In the genomic region with DNA sequence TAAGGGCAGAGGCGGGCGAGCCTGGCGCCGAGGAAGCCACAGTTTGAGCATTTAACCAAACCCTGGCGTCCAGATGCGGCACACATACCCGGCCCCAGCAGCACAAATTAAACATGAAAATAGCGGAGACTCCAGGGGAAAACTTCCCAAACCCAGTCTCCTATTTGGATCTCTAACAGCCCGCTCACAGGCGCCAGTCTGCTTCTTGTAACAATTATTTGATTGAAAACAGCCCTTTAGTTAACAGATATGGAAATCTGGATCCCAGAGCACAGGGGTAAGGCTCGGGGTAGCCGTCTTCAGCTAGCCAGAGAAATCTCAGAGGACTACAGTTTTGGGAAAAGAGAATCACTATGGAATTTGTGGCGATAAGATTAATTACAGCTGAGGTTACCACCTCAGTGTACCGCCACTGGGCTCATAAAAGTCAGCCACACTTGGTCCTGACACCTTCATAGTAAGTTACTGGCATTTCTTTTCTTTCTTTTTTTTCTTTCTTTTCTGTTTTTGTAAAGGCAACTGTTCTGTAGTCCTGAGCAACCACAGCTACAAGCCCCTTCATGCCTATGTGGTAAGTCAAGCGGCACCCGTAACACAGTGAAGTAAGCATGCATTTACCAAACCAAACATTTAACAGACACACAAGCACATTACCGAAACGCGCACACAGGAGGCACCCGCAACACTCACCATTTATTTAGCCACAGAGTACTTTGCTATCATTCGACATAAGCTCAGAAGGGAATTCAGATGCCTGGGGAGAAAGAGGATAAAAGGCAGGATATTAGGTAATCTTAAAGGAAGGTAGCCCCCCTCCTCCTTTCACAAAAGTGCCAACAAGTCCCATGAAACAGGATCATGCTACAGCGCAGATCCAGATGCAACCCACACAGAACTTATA, we compare ENCODE assay signal across 8 mouse cellular contexts. TPM values are rescaled to one million over a fixed set of nuclear protein-coding genes. Genes with fewer than 3 reads are reported as not detected.
DNase-seq lines count a peak whose midpoint lies in the region; ATAC-seq and TF ChIP-seq lines count a peak whose summit lies in the region.

No protein-coding gene starts in this region.

- TF ChIP-seq CTCF in MEL (IDR thresholded peaks at IDR 0.05 in 2 of 3, conservative IDR thresholded peaks at IDR 0.05 in 1 of 3; ENCODE audit: control insufficient read depth in 1 of 3, insufficient read depth in 1 of 3, low read depth in 2 of 3, low read length in 3 of 3, poor library complexity in 1 of 3, severe bottlenecking in 1 of 3), result no peak

- under 1% methylated on average over 22 of the region's 22 CpGs for whole genome bisulfite sequencing in embryonic facial prominence, embryonic 15.5 days
- WGBS in hindbrain, embryonic 11.5 days, result under 1% methylated on average over 22 of the region's 22 CpGs
- under 1% methylated on average over 22 of the region's 22 CpGs for WGBS in limb, embryonic 14.5 days

- TF ChIP-seq RAD21 in MEL (IDR thresholded peaks at IDR 0.05; ENCODE audit: low read depth, low read length), result no peak

- H3K9me3 ChIP-seq in MEL (replicated peaks; ENCODE audit: insufficient read depth, low read length), result no peaks in the 10 kb centered on the region
- H3K9me3 ChIP-seq in embryonic facial prominence, embryonic 15.5 days (replicated peaks), result no peaks in the 10 kb centered on the region
- no peaks in the 10 kb centered on the region for H3K9me3 ChIP-seq in hindbrain, embryonic 11.5 days (ENCODE audit: control insufficient read depth, low read length)
- no peaks in the 10 kb centered on the region for H3K9me3 ChIP-seq in limb, embryonic 14.5 days (ENCODE audit: control insufficient read depth, low read length)

- peaks cover 0 to 2% of the 10 kb centered on the region in 2 experiments; a peak in 2 of 4 replicates for H3K4me1 ChIP-seq in MEL (ENCODE audit: control insufficient read depth in 1 of 2, insufficient read depth in 2 of 2, low read length in 2 of 2)
- peaks cover 39% of the 10 kb centered on the region for H3K4me1 ChIP-seq in embryonic facial prominence, embryonic 15.5 days
- 0 out of 2 replicates have a peak, but pooled peaks cover 14% of the 10 kb centered on the region for H3K4me1 ChIP-seq in hindbrain, embryonic 11.5 days (replicated peaks; ENCODE audit: control insufficient read depth, insufficient read depth, low read length)
- peaks cover 28% of the 10 kb centered on the region for H3K4me1 ChIP-seq in limb, embryonic 14.5 days (ENCODE audit: control insufficient read depth, insufficient read depth, low read length)

- H3K4me3 ChIP-seq in MEL (ENCODE audit: control insufficient read depth in 1 of 2, insufficient read depth in 1 of 2, low read depth in 2 of 2, low read length in 2 of 2), result peak overlapping the region; percentile 76 to 83
- peak overlapping the region; percentile 80 for H3K4me3 ChIP-seq in embryonic facial prominence, embryonic 15.5 days (replicated peaks)
- peak overlapping the region; percentile 67 for H3K4me3 ChIP-seq in hindbrain, embryonic 11.5 days (ENCODE audit: low read depth, low read length)
- H3K4me3 ChIP-seq in limb, embryonic 14.5 days (replicated peaks; ENCODE audit: low read length), result peak overlapping the region; percentile 84

- ATAC-seq in embryonic facial prominence, embryonic 15.5 days (ENCODE audit: insufficient number of reproducible peaks, low FRiP score, low TSS enrichment, low read depth), result no peak
- no peak for ATAC-seq in hindbrain, embryonic 11.5 days (ENCODE audit: low FRiP score)
- no peak for ATAC-seq in limb, embryonic 14.5 days (ENCODE audit: low FRiP score, low read depth)
- no peak for ATAC-seq in frontal cortex, adult (ENCODE audit: low TSS enrichment)

- H3K36me3 ChIP-seq in MEL (ENCODE audit: control insufficient read depth in 1 of 2, insufficient read depth in 2 of 2, low read length in 2 of 2), result peaks cover 0 to 3% of the 10 kb centered on the region in 2 experiments; a peak in 1 of 4 replicates
- H3K36me3 ChIP-seq in embryonic facial prominence, embryonic 15.5 days, result no peaks in the 10 kb centered on the region
- H3K36me3 ChIP-seq in hindbrain, embryonic 11.5 days (ENCODE audit: control insufficient read depth, insufficient read depth, low read length), result no peaks in the 10 kb centered on the region
- H3K36me3 ChIP-seq in limb, embryonic 14.5 days (ENCODE audit: control insufficient read depth, insufficient read depth, low read length), result no peaks in the 10 kb centered on the region

- no peaks in the 10 kb centered on the region for H3K27me3 ChIP-seq in MEL (ENCODE audit: control insufficient read depth in 1 of 2, insufficient read depth in 2 of 2, low read length in 2 of 2)
- no peaks in the 10 kb centered on the region for H3K27me3 ChIP-seq in embryonic facial prominence, embryonic 15.5 days
- no peaks in the 10 kb centered on the region for H3K27me3 ChIP-seq in hindbrain, embryonic 11.5 days (ENCODE audit: control insufficient read depth, insufficient read depth, low read length)
- no peaks in the 10 kb centered on the region for H3K27me3 ChIP-seq in limb, embryonic 14.5 days (ENCODE audit: control insufficient read depth, insufficient read depth, low read length)

- peak overlapping the region; percentile 55 for H3K9ac ChIP-seq in MEL (ENCODE audit: control insufficient read depth, low read depth, low read length, poor library complexity, severe bottlenecking)
- H3K9ac ChIP-seq in embryonic facial prominence, embryonic 15.5 days, result peak overlapping the region; percentile 81
- peak overlapping the region; percentile 71 for H3K9ac ChIP-seq in hindbrain, embryonic 11.5 days (ENCODE audit: low read depth, low read length)
- peak overlapping the region; percentile 78 for H3K9ac ChIP-seq in limb, embryonic 14.5 days (ENCODE audit: low read depth, low read length, severe bottlenecking)

- no peak for TF ChIP-seq POLR2A in MEL (IDR thresholded peaks at IDR 0.05; ENCODE audit: control insufficient read depth in 1 of 2, insufficient read depth in 1 of 2, low read depth in 1 of 2, low read length in 2 of 2, poor library complexity in 1 of 2)
- TF ChIP-seq POLR2A in limb, embryonic 14.5 days (IDR thresholded peaks at IDR 0.05; ENCODE audit: borderline replicate concordance, extremely low read depth, insufficient read depth, insufficient read length), result no peak

- no peak overlapping the region for H3K27ac ChIP-seq in MEL (ENCODE audit: control insufficient read depth, low read depth, low read length)
- peak overlapping the region; percentile 82 for H3K27ac ChIP-seq in embryonic facial prominence, embryonic 15.5 days (replicated peaks)
- H3K27ac ChIP-seq in hindbrain, embryonic 11.5 days (ENCODE audit: low read depth, low read length), result peak overlapping the region; percentile 82
- H3K27ac ChIP-seq in limb, embryonic 14.5 days (replicated peaks; ENCODE audit: low read depth, low read length), result peak overlapping the region; percentile 76

- peaks cover 14% of the 10 kb centered on the region for H3K79me2 ChIP-seq in MEL (ENCODE audit: control insufficient read depth, insufficient read depth, low read length, poor library complexity)

- TF ChIP-seq EP300 in MEL (IDR thresholded peaks at IDR 0.05; ENCODE audit: low read depth in 1 of 2, low read length in 2 of 2), result no peak

- peak; percentile 26 to 32 for DNase-seq in left cerebral cortex, postnatal 36 days (ENCODE audit: low spot score in 2 of 2)
- no peak for DNase-seq in left cerebral cortex, postnatal 10 days (ENCODE audit: extremely low spot score in 1 of 2, low spot score in 2 of 2)
- peak; percentile 62 for DNase-seq in MEL (ENCODE audit: low read depth, low spot score)
- peak; percentile 52 for DNase-seq in hindbrain, embryonic 11.5 days (ENCODE audit: low spot score)
- DNase-seq in limb, embryonic 14.5 days (ENCODE audit: low spot score), result peak; percentile 77
- DNase-seq in neural tube, embryonic 10.5 days (ENCODE audit: extremely low spot score, low spot score), result peak; percentile 49

- H3K4me2 ChIP-seq in embryonic facial prominence, embryonic 15.5 days (replicated peaks), result peak overlapping the region; percentile 92
- peak overlapping the region; percentile 95 for H3K4me2 ChIP-seq in hindbrain, embryonic 11.5 days (replicated peaks; ENCODE audit: low read depth, low read length)
- H3K4me2 ChIP-seq in limb, embryonic 14.5 days (replicated peaks; ENCODE audit: low read depth, low read length, severe bottlenecking), result peak overlapping the region; percentile 95

- intact Hi-C loops in left cerebral cortex, postnatal 36 days (cut with DNase I), result loop anchor here (5.0 to 10.0 kb wide), 7 partner anchors 67 to 992 kb away; no protein-coding TSS in a partner anchor
- intact Hi-C loops in left cerebral cortex, postnatal 10 days (cut with DNase I), result loop anchor here (2.0 to 10.0 kb wide), 10 partner anchors 66 to 1182 kb away; no protein-coding TSS in a partner anchor

TF ChIP-seq in MEL, 35 proteins besides CTCF, POLR2A, EP300 and RAD21:
- TF ChIP-seq CHD1 (IDR thresholded peaks at IDR 0.05; ENCODE audit: low read depth, low read length), result no peak
- no peak for TF ChIP-seq MAX (IDR thresholded peaks at IDR 0.05; ENCODE audit: low read length)
- TF ChIP-seq USF2 (IDR thresholded peaks at IDR 0.05; ENCODE audit: borderline replicate concordance in 1 of 2, insufficient read depth in 1 of 2, low read depth in 1 of 2, low read length in 2 of 2), result no peak
- TF ChIP-seq GABPA (IDR thresholded peaks at IDR 0.05; ENCODE audit: low read depth, low read length), result no peak
- no peak; the same call in 1 of the 2 replicates for TF ChIP-seq ZC3H11A (IDR thresholded peaks at IDR 0.05; ENCODE audit: low read depth, low read length)
- TF ChIP-seq ETS1 (IDR thresholded peaks at IDR 0.05; ENCODE audit: low read depth, low read length), result no peak
- no peak for TF ChIP-seq MAZ (IDR thresholded peaks at IDR 0.05; ENCODE audit: low read depth, low read length)
- TF ChIP-seq TAL1 (IDR thresholded peaks at IDR 0.05; ENCODE audit: low read length), result no peak
TF ChIP-seq in MEL: peak in this region for 0.

RNA-seq across cellular contexts. Expression of gene Id2, which starts 2.1 kb away (rescaled TPM):
- 100 to 1,000 TPM; 155 to 170 TPM for total RNA-seq in left cerebral cortex, postnatal 36 days (2021)
- 100 to 1,000 TPM; 160 to 186 TPM for total RNA-seq in left cerebral cortex, postnatal 10 days (2021)
- total RNA-seq in MEL (2012; rRNA removed), result 9.1 and 10.4 TPM in 2 replicates
- 1 to 10 TPM in 1 of 2 experiments, not detected in 1; 5.8 TPM for polyA plus RNA-seq in MEL (2012; ENCODE audit: insufficient read depth in 1 of 2, insufficient read length in 2 of 2, low read depth in 1 of 2, low replicate concordance in 2 of 2, missing spikeins in 1 of 2)
- polyA plus RNA-seq in embryonic facial prominence, embryonic 15.5 days (2015; fragmentation: Nextera tagmentation; extraction: Ambion mirVana), result 295 and 296 TPM in 2 replicates
- 394 and 397 TPM in 2 replicates for polyA plus RNA-seq in hindbrain, embryonic 11.5 days (2014; fragmentation: Nextera tagmentation; extraction: Ambion mirVana)
- 162 and 165 TPM in 2 replicates for polyA plus RNA-seq in limb, embryonic 14.5 days (2012; rRNA removed)
- 317 and 350 TPM in 2 replicates for polyA plus RNA-seq in limb, embryonic 14.5 days (2014; fragmentation: Nextera tagmentation; extraction: Ambion mirVana)

Comparison
In these comparisons a context has a peak if more than half of its experiments do, and no peak if none do; other contexts are left out.
1. DNase-seq: peak in left cerebral cortex, postnatal 36 days (2 of 2), MEL (single experiment), hindbrain, embryonic 11.5 days (single experiment), limb, embryonic 14.5 days (single experiment) and neural tube, embryonic 10.5 days (single experiment); none in left cerebral cortex, postnatal 10 days (0 of 2).
2. RNA of gene Id2, which starts 2.1 kb away (polyA plus RNA-seq): 394 to 397 TPM in hindbrain, embryonic 11.5 days, 162 to 350 TPM in limb, embryonic 14.5 days and 295 to 296 TPM in embryonic facial prominence, embryonic 15.5 days; 5.8 TPM in MEL; every median in the first group is over 10 times any median in the second.
3. Peak in every context shown above with its lines, with median percentiles within 50 percentile points of each other: H3K4me3 ChIP-seq, H3K9ac ChIP-seq and H3K4me2 ChIP-seq.